Mouse (Mus musculus) skeletal muscle tissue, adult 2 months (tissue): ENCODE data around the gene Tlcd1.

Source experiments
- DNase-seq: peaks from one replicate; pipeline ENCODE4 v3.0.0-alpha.2; 2012; ENCODE audit warnings: low read depth, low spot score

The Tlcd1 gene

GRCm38 (mm10) chr11:78204287-78204686, 27.8 kb downstream of the Tlcd1 start:
- no peak for DNase-seq

- no peak for DNase-seq
These were observed 29.1 kb downstream of the Tlcd1 start for GRCm38 (mm10) chr11:78205361-78206206.

- no peak for DNase-seq
These were observed 30.7 kb downstream of the Tlcd1 start for GRCm38 (mm10) chr11:78207190-78207589.

GRCm38 (mm10) chr11:78209886-78210285, 33.4 kb downstream of the Tlcd1 start:
- DNase-seq = no peak

GRCm38 (mm10) chr11:78210615-78211014, 34.1 kb downstream of the Tlcd1 start:
- no peak for DNase-seq

- no peak for DNase-seq
These were observed 35.0 kb downstream of the Tlcd1 start for GRCm38 (mm10) chr11:78211513-78211912.

- no peak for DNase-seq
These were observed 36.7 kb downstream of the Tlcd1 start for GRCm38 (mm10) chr11:78213086-78213817.

GRCm38 (mm10) chr11:78215709-78216317, 39.3 kb downstream of the Tlcd1 start:
- DNase-seq = no peak

GRCm38 (mm10) chr11:78223586-78223985, 47.1 kb downstream of the Tlcd1 start:
- DNase-seq = peak; percentile 37
